Mouse (Mus musculus) lung, postnatal 0 days (tissue): ENCODE measurements at regions not wholly inside any gene's neighbourhood (a gene's known extent, or its start where the extent isn't known, plus 50 kb on each side); places are given as distances from the start of the nearest gene placed in this dataset.
A peak's percentile ranks its signal among the peaks of the same experiment; 100 is the strongest.

ENCODE experiments used
- CTCF ChIP-seq: IDR thresholded peaks from 2 replicates; pipeline ENCODE4 v1.5.1; 2016; ENCODE audit warnings: antibody characterized with exemption, mild to moderate bottlenecking
- EP300 ChIP-seq: IDR thresholded peaks from 2 replicates; pipeline ENCODE4 v1.6.1; 2016; ENCODE audit warnings: antibody characterized with exemption, mild to moderate bottlenecking, control low read depth

DNA sequence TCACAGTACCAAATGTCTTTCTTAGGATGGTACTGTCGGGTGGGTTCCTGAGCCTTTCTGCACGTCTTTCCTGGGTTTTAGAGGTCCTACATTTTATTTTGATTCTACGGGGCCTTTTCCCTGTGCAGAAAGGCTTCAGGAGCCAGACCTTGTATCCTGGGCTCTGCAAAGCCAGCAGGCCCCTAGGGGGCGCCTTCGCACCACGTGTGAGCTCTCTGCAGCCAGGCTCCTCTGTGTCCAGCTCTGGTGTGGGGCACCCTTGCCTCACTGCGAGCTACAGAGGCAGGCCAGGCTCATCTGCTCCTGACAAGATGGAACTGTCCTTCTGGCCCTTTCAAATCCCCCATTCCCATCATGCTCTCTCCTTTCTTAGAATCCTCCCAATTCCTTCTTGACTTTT, 53.3 kb upstream of the Usp3 start:
- TF ChIP-seq EP300 (no peak), CTCF (peak; percentile 95)
